Comparison of ENCODE assay signal across 8 mouse cellular contexts in the genomic region with DNA sequence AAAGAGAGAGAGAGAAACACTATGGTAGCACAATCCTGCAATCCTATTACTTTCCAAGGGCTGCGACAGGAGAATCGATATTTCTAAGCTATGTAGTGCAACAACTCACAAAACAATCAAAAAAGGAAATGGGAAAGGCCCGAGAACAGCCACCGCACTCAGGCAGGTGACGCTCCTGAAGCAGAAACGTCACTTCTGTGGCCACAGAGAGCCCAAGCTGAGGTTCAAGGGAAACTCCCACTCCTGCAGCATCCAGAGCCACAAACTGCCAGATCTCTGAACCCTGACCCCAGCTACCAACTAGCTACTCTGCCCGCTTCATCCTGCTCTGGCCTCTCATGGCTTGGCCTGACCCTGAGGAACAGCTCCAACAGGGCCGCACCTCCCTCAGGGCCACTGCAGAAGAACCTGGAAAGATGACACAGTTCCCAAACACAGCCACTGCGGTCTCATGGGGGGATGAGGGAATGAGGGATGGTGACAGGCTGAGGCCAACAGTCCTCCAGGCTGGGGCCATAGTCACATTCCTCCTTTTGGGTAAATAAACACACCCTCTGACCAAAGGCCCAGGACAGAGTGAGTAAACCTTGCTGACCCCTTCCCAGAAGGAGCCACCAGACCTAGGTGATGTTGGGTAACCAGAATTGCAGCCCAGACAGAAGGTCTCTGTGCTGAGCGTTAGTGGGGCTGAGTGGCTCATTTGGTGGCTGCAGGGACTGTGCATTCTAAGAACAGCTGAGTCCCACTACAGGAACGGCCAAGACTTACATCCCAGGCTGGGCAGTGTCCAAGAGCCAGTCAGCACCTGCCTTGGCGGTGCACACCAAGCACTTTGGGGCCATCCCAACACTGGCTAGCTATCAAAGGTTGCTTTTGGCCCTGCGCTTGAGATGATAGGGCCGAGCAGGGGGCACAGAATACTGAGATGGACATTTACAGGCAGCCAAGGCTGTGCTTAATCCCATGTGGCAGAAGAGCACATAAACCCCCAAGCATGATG. TPM values are rescaled to one million over a fixed set of nuclear protein-coding genes. Genes with fewer than 3 reads are reported as not detected.
A peak's percentile ranks its signal among the peaks of the same experiment; 100 is the strongest.
DNase-seq lines count a peak whose midpoint lies in the region; ATAC-seq and TF ChIP-seq lines count a peak whose summit lies in the region.

No protein-coding gene starts in this region.

- intact Hi-C loops in gastrocnemius, adult 2 months (cut with DNase I): no loop called here

- no peak overlapping the region for H3K4me3 ChIP-seq in intestine, embryonic 14.5 days (ENCODE audit: low read depth, low read length)
- no peak overlapping the region for H3K4me3 ChIP-seq in intestine, postnatal 0 days (ENCODE audit: low read depth, low read length)
- H3K4me3 ChIP-seq in CH12.LX (replicated peaks in 1 of 3; ENCODE audit: low read depth in 2 of 3, low read length in 2 of 3, poor library complexity in 1 of 3): peak overlapping the region in 2 of 3 experiments; percentile 6 to 37
- H3K4me3 ChIP-seq in gastrocnemius, adult 2 months: peak overlapping the region; percentile 85
- H3K4me3 ChIP-seq in limb, embryonic 15.5 days: no peak overlapping the region
- no peak overlapping the region for H3K4me3 ChIP-seq in forebrain, embryonic 15.5 days
- no peak overlapping the region for H3K4me3 ChIP-seq in forebrain, embryonic 16.5 days (replicated peaks; ENCODE audit: low read length)

- H3K4me2 ChIP-seq in intestine, embryonic 14.5 days (ENCODE audit: low read length): peak overlapping the region; percentile 91
- H3K4me2 ChIP-seq in intestine, postnatal 0 days (replicated peaks; ENCODE audit: low read depth): no peak overlapping the region
- H3K4me2 ChIP-seq in CH12.LX (ENCODE audit: insufficient read depth, low read depth, poor library complexity, severe bottlenecking): peak overlapping the region; percentile 62
- H3K4me2 ChIP-seq in limb, embryonic 15.5 days: peak overlapping the region; percentile 91; the same call in 1 of the 2 replicates
- no peak overlapping the region for H3K4me2 ChIP-seq in forebrain, embryonic 15.5 days (replicated peaks)
- H3K4me2 ChIP-seq in forebrain, embryonic 16.5 days (ENCODE audit: low read length): no peak overlapping the region

- no peak; the same call in 1 of the 2 replicates for TF ChIP-seq RAD21 in CH12.LX (IDR thresholded peaks at IDR 0.05; ENCODE audit: low read depth, low read length)

- no peaks in the 10 kb centered on the region for H3K36me3 ChIP-seq in intestine, embryonic 14.5 days (ENCODE audit: control insufficient read depth, insufficient read depth, low read length)
- no peaks in the 10 kb centered on the region for H3K36me3 ChIP-seq in intestine, postnatal 0 days (ENCODE audit: control insufficient read depth, insufficient read depth)
- H3K36me3 ChIP-seq in CH12.LX (replicated peaks in 1 of 2; ENCODE audit: control insufficient read depth in 1 of 2, insufficient read depth in 1 of 2, low read length in 1 of 2): peaks cover 0 to 27% of the 10 kb centered on the region in 2 experiments
- H3K36me3 ChIP-seq in limb, embryonic 15.5 days: no peaks in the 10 kb centered on the region
- no peaks in the 10 kb centered on the region for H3K36me3 ChIP-seq in forebrain, embryonic 15.5 days
- H3K36me3 ChIP-seq in forebrain, embryonic 16.5 days (ENCODE audit: control insufficient read depth, insufficient read depth): no peaks in the 10 kb centered on the region

- H3K27ac ChIP-seq in intestine, embryonic 14.5 days (ENCODE audit: low read depth): no peak overlapping the region
- no peak overlapping the region for H3K27ac ChIP-seq in intestine, postnatal 0 days (ENCODE audit: low read depth, low read length)
- H3K27ac ChIP-seq in CH12.LX (ENCODE audit: insufficient read depth, low read depth): peak overlapping the region; percentile 76
- H3K27ac ChIP-seq in gastrocnemius, adult 2 months: peak overlapping the region; percentile 93
- no peak overlapping the region for H3K27ac ChIP-seq in limb, embryonic 15.5 days
- no peak overlapping the region for H3K27ac ChIP-seq in forebrain, embryonic 15.5 days (replicated peaks)
- H3K27ac ChIP-seq in forebrain, embryonic 16.5 days (ENCODE audit: low read length): no peak overlapping the region

- dilution Hi-C loops in CH12.LX (cut with MboI; ENCODE audit: extremely low pct_ligation_motif_present, extremely low pct_unique_long_range_greater_than_20kb, low sequenced_read_pairs): no loop called here

- 61% methylated on average over 14 of the region's 14 CpGs for WGBS in intestine, embryonic 14.5 days
- 65% methylated on average over 14 of the region's 14 CpGs for WGBS in intestine, postnatal 0 days
- 64% methylated on average over 14 of the region's 14 CpGs for WGBS in limb, embryonic 15.5 days
- 82% methylated on average over 14 of the region's 14 CpGs for WGBS in forebrain, embryonic 15.5 days
- WGBS in forebrain, embryonic 16.5 days: 77% methylated on average over 14 of the region's 14 CpGs

- H3K79me2 ChIP-seq in CH12.LX (replicated peaks; ENCODE audit: control insufficient read depth, extremely low read depth, insufficient read depth, poor library complexity, severe bottlenecking): peaks cover 29% of the 10 kb centered on the region

- no peak for TF ChIP-seq POLR2A in CH12.LX (IDR thresholded peaks at IDR 0.05; ENCODE audit: low read depth, low read length)

- H3K9ac ChIP-seq in intestine, embryonic 14.5 days (ENCODE audit: low read length): no peak overlapping the region
- H3K9ac ChIP-seq in intestine, postnatal 0 days (ENCODE audit: low read depth, low read length): no peak overlapping the region
- no peak overlapping the region for H3K9ac ChIP-seq in CH12.LX (ENCODE audit: insufficient read depth, low read depth)
- H3K9ac ChIP-seq in limb, embryonic 15.5 days: no peak overlapping the region
- H3K9ac ChIP-seq in forebrain, embryonic 15.5 days (replicated peaks): no peak overlapping the region
- H3K9ac ChIP-seq in forebrain, embryonic 16.5 days (replicated peaks; ENCODE audit: low read depth, low read length): no peak overlapping the region

- DNase-seq in intestine, embryonic 14.5 days (ENCODE audit: low spot score): no peak
- DNase-seq in CH12.LX (ENCODE audit: extremely low read depth): peak; percentile 79
- DNase-seq in gastrocnemius, adult 2 months: peak; percentile 86
- no peak for DNase-seq in retina, embryonic 14.5 days (ENCODE audit: low spot score)

- H3K9me3 ChIP-seq in intestine, embryonic 14.5 days (ENCODE audit: control insufficient read depth, low read length): no peaks in the 10 kb centered on the region
- H3K9me3 ChIP-seq in intestine, postnatal 0 days (ENCODE audit: control insufficient read depth): no peaks in the 10 kb centered on the region
- H3K9me3 ChIP-seq in CH12.LX (replicated peaks; ENCODE audit: low read length): no peaks in the 10 kb centered on the region
- H3K9me3 ChIP-seq in limb, embryonic 15.5 days: no peaks in the 10 kb centered on the region
- H3K9me3 ChIP-seq in forebrain, embryonic 15.5 days: no peaks in the 10 kb centered on the region
- H3K9me3 ChIP-seq in forebrain, embryonic 16.5 days (ENCODE audit: control insufficient read depth, low read length): no peaks in the 10 kb centered on the region

- no peak for TF ChIP-seq CTCF in intestine, postnatal 0 days (IDR thresholded peaks at IDR 0.05; ENCODE audit: low read depth)
- TF ChIP-seq CTCF in CH12.LX (conservative IDR thresholded peaks at IDR 0.05 in 1 of 2, IDR thresholded peaks at IDR 0.05 in 1 of 2; ENCODE audit: low read depth in 2 of 2, low read length in 2 of 2): no peak
- no peak for TF ChIP-seq CTCF in gastrocnemius, adult 2 months (IDR thresholded peaks at IDR 0.05)

- H3K4me1 ChIP-seq in intestine, embryonic 14.5 days (replicated peaks; ENCODE audit: control insufficient read depth, insufficient read depth, low read length): peaks cover 17% of the 10 kb centered on the region
- H3K4me1 ChIP-seq in intestine, postnatal 0 days (replicated peaks; ENCODE audit: control insufficient read depth, insufficient read depth, low read length): peaks cover 18% of the 10 kb centered on the region
- peaks cover 50 to 52% of the 10 kb centered on the region in 2 experiments for H3K4me1 ChIP-seq in CH12.LX (ENCODE audit: control insufficient read depth in 1 of 2, insufficient read depth in 2 of 2)
- H3K4me1 ChIP-seq in limb, embryonic 15.5 days: peaks cover 38% of the 10 kb centered on the region
- H3K4me1 ChIP-seq in forebrain, embryonic 15.5 days: peaks cover 33% of the 10 kb centered on the region
- H3K4me1 ChIP-seq in forebrain, embryonic 16.5 days (replicated peaks; ENCODE audit: control insufficient read depth, insufficient read depth, low read length): peaks cover 28% of the 10 kb centered on the region

- in situ Hi-C loops in CH12.LX (cut with MboI; ENCODE audit: low pct_ligation_motif_present, low pct_unique_long_range_greater_than_20kb, low sequenced_read_pairs): no loop called here

- ATAC-seq in intestine, embryonic 14.5 days (replicated peaks; ENCODE audit: low FRiP score, low TSS enrichment, low read depth): no peak
- ATAC-seq in intestine, postnatal 0 days: no peak
- no peak for ATAC-seq in limb, embryonic 15.5 days (ENCODE audit: insufficient number of reproducible peaks, low FRiP score, low TSS enrichment, low read depth)
- ATAC-seq in forebrain, embryonic 15.5 days (replicated peaks): no peak
- ATAC-seq in forebrain, embryonic 16.5 days: no peak

- TF ChIP-seq EP300 in CH12.LX (IDR thresholded peaks at IDR 0.05; ENCODE audit: low read length): peak; percentile 90

- peaks cover 4% of the 10 kb centered on the region; the same call in 1 of the 2 replicates for H3K27me3 ChIP-seq in intestine, embryonic 14.5 days (replicated peaks; ENCODE audit: control insufficient read depth, insufficient read depth, low read length)
- peaks cover 8% of the 10 kb centered on the region; the same call in 1 of the 2 replicates for H3K27me3 ChIP-seq in intestine, postnatal 0 days (replicated peaks; ENCODE audit: control insufficient read depth, insufficient read depth, low read length)
- no peaks in the 10 kb centered on the region for H3K27me3 ChIP-seq in CH12.LX (replicated peaks)
- H3K27me3 ChIP-seq in limb, embryonic 15.5 days: peaks cover 5% of the 10 kb centered on the region; the same call in 1 of the 2 replicates
- 0 out of 2 replicates have a peak, but pooled peaks cover 11% of the 10 kb centered on the region for H3K27me3 ChIP-seq in forebrain, embryonic 15.5 days
- H3K27me3 ChIP-seq in forebrain, embryonic 16.5 days (replicated peaks; ENCODE audit: control insufficient read depth, insufficient read depth, low read length): 0 out of 2 replicates have a peak, but pooled peaks cover 7% of the 10 kb centered on the region

RNA-seq across cellular contexts. Expression of gene Inf2, which starts 1.2 kb away (rescaled TPM):
- 4.3 and 4.6 TPM in 2 replicates for polyA plus RNA-seq in intestine, embryonic 14.5 days (2014; fragmentation: Nextera tagmentation; extraction: Ambion mirVana)
- polyA plus RNA-seq in intestine, postnatal 0 days (2015; fragmentation: Nextera tagmentation; extraction: Ambion mirVana): 0.70 and 1.1 TPM in 2 replicates
- total RNA-seq in CH12.LX (2012; rRNA removed): 29.7 and 36.6 TPM in 2 replicates
- total RNA-seq in CH12.LX (2014; rRNA removed): 13.5 and 13.9 TPM in 2 replicates
- polyA plus RNA-seq in CH12.LX (2012; ENCODE audit: insufficient read length, low read depth): 129 and 131 TPM in 2 replicates
- 10 to 100 TPM in 1 of 2 experiments, 1 to 10 TPM in 1; 8.2 to 13.0 TPM for total RNA-seq in gastrocnemius, adult 2 months (2021)
- 7.4 and 7.6 TPM in 2 replicates for polyA plus RNA-seq in limb, embryonic 15.5 days (2015; fragmentation: Nextera tagmentation; extraction: Ambion mirVana)
- 3.0 and 3.9 TPM in 2 replicates for polyA plus RNA-seq in forebrain, embryonic 15.5 days (2015; fragmentation: Nextera tagmentation; extraction: Ambion mirVana)
- 2.6 TPM in 2 replicates for polyA plus RNA-seq in forebrain, embryonic 16.5 days (2015; fragmentation: Nextera tagmentation; extraction: Ambion mirVana)

RNA-seq across cellular contexts. Expression of gene Adssl1, which starts 32.4 kb away (rescaled TPM):
- 1.8 and 2.0 TPM in 2 replicates for polyA plus RNA-seq in intestine, embryonic 14.5 days (2014; fragmentation: Nextera tagmentation; extraction: Ambion mirVana)
- 0.57 and 0.67 TPM in 2 replicates for polyA plus RNA-seq in intestine, postnatal 0 days (2015; fragmentation: Nextera tagmentation; extraction: Ambion mirVana)
- total RNA-seq in CH12.LX (2012; rRNA removed): 9.4 and 10.7 TPM in 2 replicates
- total RNA-seq in CH12.LX (2014; rRNA removed): 10.2 and 11.8 TPM in 2 replicates
- 29.4 and 37.1 TPM in 2 replicates for polyA plus RNA-seq in CH12.LX (2012; ENCODE audit: insufficient read length, low read depth)
- total RNA-seq in gastrocnemius, adult 2 months (2021): 1,000 to 10,000 TPM; 1,028 to 1,061 TPM
- 11.6 and 27.2 TPM in 2 replicates for polyA plus RNA-seq in limb, embryonic 15.5 days (2015; fragmentation: Nextera tagmentation; extraction: Ambion mirVana)
- 2.0 and 2.2 TPM in 2 replicates for polyA plus RNA-seq in forebrain, embryonic 15.5 days (2015; fragmentation: Nextera tagmentation; extraction: Ambion mirVana)
- 1.8 and 2.4 TPM in 2 replicates for polyA plus RNA-seq in forebrain, embryonic 16.5 days (2015; fragmentation: Nextera tagmentation; extraction: Ambion mirVana)

RNA-seq across cellular contexts. Expression of gene Siva1, which starts 57.1 kb away (rescaled TPM):
- 315 and 324 TPM in 2 replicates for polyA plus RNA-seq in intestine, embryonic 14.5 days (2014; fragmentation: Nextera tagmentation; extraction: Ambion mirVana)
- 52.6 and 54.5 TPM in 2 replicates for polyA plus RNA-seq in intestine, postnatal 0 days (2015; fragmentation: Nextera tagmentation; extraction: Ambion mirVana)
- 137 and 149 TPM in 2 replicates for total RNA-seq in CH12.LX (2012; rRNA removed)
- total RNA-seq in CH12.LX (2014; rRNA removed): 78.1 and 81.9 TPM in 2 replicates
- polyA plus RNA-seq in CH12.LX (2012; ENCODE audit: insufficient read length, low read depth): 135 and 158 TPM in 2 replicates
- total RNA-seq in gastrocnemius, adult 2 months (2021): 10 to 100 TPM; 18.6 to 25.3 TPM
- polyA plus RNA-seq in limb, embryonic 15.5 days (2015; fragmentation: Nextera tagmentation; extraction: Ambion mirVana): 195 and 218 TPM in 2 replicates
- 77.2 and 91.2 TPM in 2 replicates for polyA plus RNA-seq in forebrain, embryonic 15.5 days (2015; fragmentation: Nextera tagmentation; extraction: Ambion mirVana)
- 68.9 and 75.9 TPM in 2 replicates for polyA plus RNA-seq in forebrain, embryonic 16.5 days (2015; fragmentation: Nextera tagmentation; extraction: Ambion mirVana)

Comparison
In these comparisons a context has a peak if more than half of its experiments do, and no peak if none do; other contexts are left out.
1. H3K4me2 ChIP-seq: peak in intestine, embryonic 14.5 days (single experiment), CH12.LX (single experiment) and limb, embryonic 15.5 days (single experiment); none in intestine, postnatal 0 days (single experiment), forebrain, embryonic 15.5 days (single experiment) and forebrain, embryonic 16.5 days (single experiment).
2. DNase-seq: peak in CH12.LX (single experiment) and gastrocnemius, adult 2 months (single experiment); none in intestine, embryonic 14.5 days (single experiment) and retina, embryonic 14.5 days (single experiment).
3. H3K27ac ChIP-seq: peak in CH12.LX (single experiment) and gastrocnemius, adult 2 months (single experiment); none in intestine, embryonic 14.5 days (single experiment), intestine, postnatal 0 days (single experiment), limb, embryonic 15.5 days (single experiment), forebrain, embryonic 15.5 days (single experiment) and forebrain, embryonic 16.5 days (single experiment).
4. H3K4me3 ChIP-seq: peak in CH12.LX (2 of 3) and gastrocnemius, adult 2 months (single experiment); none in intestine, embryonic 14.5 days (single experiment), intestine, postnatal 0 days (single experiment), limb, embryonic 15.5 days (single experiment), forebrain, embryonic 15.5 days (single experiment) and forebrain, embryonic 16.5 days (single experiment).
5. RNA of gene Inf2, which starts 1.2 kb away (polyA plus RNA-seq): 129 to 131 TPM in CH12.LX; 7.4 to 7.6 TPM in limb, embryonic 15.5 days, 4.3 to 4.6 TPM in intestine, embryonic 14.5 days, 3.0 to 3.9 TPM in forebrain, embryonic 15.5 days, 2.6 TPM in forebrain, embryonic 16.5 days and 0.70 to 1.1 TPM in intestine, postnatal 0 days; every median in the first group is over 10 times any median in the second.